Mouse (Mus musculus) brain, embryonic 18.5 days (tissue): ENCODE measurements around the gene Gm12184.
"Not testable (repeated sequence)": the region's sequence is repeated elsewhere in the genome, so short reads cannot be mapped to it uniquely, and the experiment has no call there.

Experiments used
- DNase-seq: peaks from one replicate; pipeline ENCODE4 v3.0.0-alpha.2; 2012; ENCODE audit warnings: low read depth, low spot score

Gm12184 gene

GRCm38 (mm10) chr11:48825979-48826751, at the start of gene Gm12184, which contains the start of gene Trim7:
Gene Gm12184 (minus strand): TSS chr11:48826655.
Gene Trim7 (plus strand): TSS chr11:48826140.
- not testable (repeated sequence) for DNase-seq

GRCm38 (mm10) chr11:48875343-48875837, 48.9 kb upstream of the Gm12184 start:
- not testable (repeated sequence) for DNase-seq

- DNase-seq = no peak
Measured at GRCm38 (mm10) chr11:48874465-48874864, 48.0 kb upstream of the Gm12184 start.

GRCm38 (mm10) chr11:48873591-48874290, 47.3 kb upstream of the Gm12184 start:
- no peak for DNase-seq

- no peak for DNase-seq
Measured at GRCm38 (mm10) chr11:48872695-48873300, 46.3 kb upstream of the Gm12184 start.

GRCm38 (mm10) chr11:48871817-48872541, 45.5 kb upstream of the Gm12184 start:
- DNase-seq = no peak

- DNase-seq = no peak
Measured at GRCm38 (mm10) chr11:48871201-48871772, 44.8 kb upstream of the Gm12184 start, which contains the start of gene Irgm1. Gene Irgm1 (minus strand): TSS chr11:48871683.

GRCm38 (mm10) chr11:48870781-48871180, 44.3 kb upstream of the Gm12184 start:
- no peak for DNase-seq

- DNase-seq = no peak
Measured at GRCm38 (mm10) chr11:48869380-48870110, 43.1 kb upstream of the Gm12184 start.

GRCm38 (mm10) chr11:48866481-48866880, 40.0 kb upstream of the Gm12184 start:
- DNase-seq = no peak

- no peak for DNase-seq
Measured at GRCm38 (mm10) chr11:48863808-48864207, 37.4 kb upstream of the Gm12184 start.

GRCm38 (mm10) chr11:48862784-48863319, 36.4 kb upstream of the Gm12184 start:
- no peak for DNase-seq

- no peak for DNase-seq
Measured at GRCm38 (mm10) chr11:48859014-48859413, 32.6 kb upstream of the Gm12184 start.

GRCm38 (mm10) chr11:48853474-48854180, 27.2 kb upstream of the Gm12184 start:
- DNase-seq = peak; percentile 68

- DNase-seq = no peak
Measured at GRCm38 (mm10) chr11:48852624-48853473, 26.4 kb upstream of the Gm12184 start.

- DNase-seq = no peak
Measured at GRCm38 (mm10) chr11:48852190-48852589, 25.7 kb upstream of the Gm12184 start.

GRCm38 (mm10) chr11:48851270-48851995, 25.0 kb upstream of the Gm12184 start:
- DNase-seq = no peak

- DNase-seq = no peak
Measured at GRCm38 (mm10) chr11:48850240-48850639, 23.8 kb upstream of the Gm12184 start.
